Comparison of ENCODE assay signal across 9 mouse cellular contexts in genomic region chr11:115083376-115084139, GRCm38 (mm10). TPM values are rescaled to one million over a fixed set of nuclear protein-coding genes. Genes with fewer than 3 reads are reported as not detected.
DNase-seq lines count a peak whose midpoint lies in the region; ATAC-seq and TF ChIP-seq lines count a peak whose summit lies in the region.
"Had no signal": no experiment of that assay in that cellular context is flagged by ENCODE, and none has a peak within 500 bp of the region (broad histone marks: within the 10 kb centered on the region; RNA-seq: fewer than 3 reads in every experiment).

No protein-coding gene starts in this region.

- no peak for ATAC-seq in cerebellum, adult (ENCODE audit: insufficient number of reproducible peaks, low FRiP score, low TSS enrichment)
- ATAC-seq in midbrain, embryonic 15.5 days (replicated peaks): peak; percentile 45; the same call in 1 of the 2 replicates

- no peak overlapping the region for H3K4me2 ChIP-seq in midbrain, embryonic 15.5 days
- H3K4me2 ChIP-seq: neural tube, embryonic 12.5 days had no signal

- TF ChIP-seq POLR2A in spleen, adult 2 months (IDR thresholded peaks at IDR 0.05; ENCODE audit: low read depth, low read length): no peak

- peaks cover 13% of the 10 kb centered on the region for H3K4me1 ChIP-seq in midbrain, embryonic 15.5 days
- H3K4me1 ChIP-seq in spleen, adult 2 months (ENCODE audit: control insufficient read depth, insufficient read depth, insufficient read length): no peaks in the 10 kb centered on the region

- H3K9ac ChIP-seq in midbrain, embryonic 15.5 days: no peak overlapping the region
- H3K9ac ChIP-seq: neural tube, embryonic 12.5 days had no signal

- peak; percentile 90; the same call in 1 of the 2 replicates for TF ChIP-seq CTCF in spleen, adult 2 months (IDR thresholded peaks at IDR 0.05; ENCODE audit: extremely low read depth, insufficient read depth, insufficient read length, insufficient replicate concordance)

- DNase-seq in cerebellum, adult 11 months: peak; percentile 78
- peak; percentile 87 for DNase-seq in brain, adult 2 months (ENCODE audit: low read depth, low spot score)
- peak; percentile 5 for DNase-seq in fibroblast of lung, adult 2 months (ENCODE audit: low read depth)
- DNase-seq in induced T-regulatory cell, adult 2 months (ENCODE audit: low read depth): peak; percentile 88
- DNase-seq in left cerebral cortex, postnatal 10 days (ENCODE audit: extremely low spot score in 1 of 2, low spot score in 2 of 2): peak; percentile 74 to 77
- peak; percentile 39 to 62 for DNase-seq in spleen, adult 2 months (ENCODE audit: low read depth in 1 of 2, low spot score in 2 of 2)

- no peaks in the 10 kb centered on the region for H3K9me3 ChIP-seq in midbrain, embryonic 15.5 days
- H3K9me3 ChIP-seq: neural tube, embryonic 12.5 days had no signal

- no peaks in the 10 kb centered on the region for H3K36me3 ChIP-seq in midbrain, embryonic 15.5 days (replicated peaks)
- H3K36me3 ChIP-seq in spleen, adult 2 months (ENCODE audit: control insufficient read depth, insufficient read depth, low read length): no peaks in the 10 kb centered on the region
- H3K36me3 ChIP-seq: neural tube, embryonic 12.5 days had no signal

- H3K4me3 ChIP-seq in midbrain, embryonic 15.5 days: no peak overlapping the region
- H3K4me3 ChIP-seq in spleen, adult 2 months (ENCODE audit: extremely low read depth, insufficient read depth, insufficient read length): no peak overlapping the region
- H3K4me3 ChIP-seq: neural tube, embryonic 12.5 days had no signal

- whole genome bisulfite sequencing in midbrain, embryonic 15.5 days: 38% methylated on average over 18 of the region's 18 CpGs
- 35% methylated on average over 18 of the region's 18 CpGs for WGBS in spleen, adult 2 months

- intact Hi-C loops in left cerebral cortex, postnatal 10 days (cut with DNase I): loop anchor here (2.0 to 5.0 kb wide), 2 partner anchors 69 to 189 kb away; no protein-coding TSS in a partner anchor

- no peak overlapping the region for H3K27ac ChIP-seq in midbrain, embryonic 15.5 days
- H3K27ac ChIP-seq in spleen, adult 2 months (ENCODE audit: insufficient read depth, low read length): no peak overlapping the region
- H3K27ac ChIP-seq: neural tube, embryonic 12.5 days had no signal

- H3K27me3 ChIP-seq in midbrain, embryonic 15.5 days (replicated peaks): 0 out of 2 replicates have a peak, but pooled peaks cover 2% of the 10 kb centered on the region
- H3K27me3 ChIP-seq in spleen, adult 2 months (ENCODE audit: control insufficient read depth, insufficient read depth, low read length): no peaks in the 10 kb centered on the region

RNA-seq across cellular contexts. Expression of gene Rab37, which starts 7.7 kb away (rescaled TPM):
- total RNA-seq in left cerebral cortex, postnatal 10 days (2021): under 1 TPM; 0.39 to 0.51 TPM
- 0.49 and 1.1 TPM in 2 replicates for polyA plus RNA-seq in midbrain, embryonic 15.5 days (2015; fragmentation: Nextera tagmentation; extraction: Ambion mirVana)
- polyA plus RNA-seq in spleen, adult 2 months (2012; rRNA removed): 7.8 and 7.9 TPM in 2 replicates

RNA-seq across cellular contexts. Expression of gene Cd300e, which starts 21.6 kb away (rescaled TPM):
- total RNA-seq in left cerebral cortex, postnatal 10 days (2021): not detected
- not detected in 2 replicates for polyA plus RNA-seq in midbrain, embryonic 15.5 days (2015; fragmentation: Nextera tagmentation; extraction: Ambion mirVana)
- 4.6 and 4.7 TPM in 2 replicates for polyA plus RNA-seq in spleen, adult 2 months (2012; rRNA removed)
- polyA plus RNA-seq: neural tube, embryonic 12.5 days had no signal

RNA-seq across cellular contexts. Expression of gene Cd300ld3, which starts 35.3 kb away (rescaled TPM):
- total RNA-seq in left cerebral cortex, postnatal 10 days (2021): not detected
- polyA plus RNA-seq in midbrain, embryonic 15.5 days (2015; fragmentation: Nextera tagmentation; extraction: Ambion mirVana): not detected in 2 replicates
- polyA plus RNA-seq in spleen, adult 2 months (2012; rRNA removed): 13.1 and 29.1 TPM in 2 replicates
- polyA plus RNA-seq: neural tube, embryonic 12.5 days had no signal

RNA-seq across cellular contexts. Expression of gene Cd300ld5, which starts 46.0 kb away (rescaled TPM):
- total RNA-seq in left cerebral cortex, postnatal 10 days (2021): not detected
- polyA plus RNA-seq in midbrain, embryonic 15.5 days (2015; fragmentation: Nextera tagmentation; extraction: Ambion mirVana): not detected in 2 replicates
- polyA plus RNA-seq in spleen, adult 2 months (2012; rRNA removed): 2.3 and 5.5 TPM in 2 replicates
- polyA plus RNA-seq: neural tube, embryonic 12.5 days had no signal

RNA-seq across cellular contexts. Expression of gene Cd300lf, which starts 50.2 kb away (rescaled TPM):
- total RNA-seq in left cerebral cortex, postnatal 10 days (2021): under 1 TPM; 0.28 to 0.90 TPM
- polyA plus RNA-seq in midbrain, embryonic 15.5 days (2015; fragmentation: Nextera tagmentation; extraction: Ambion mirVana): 0.20 and 0.27 TPM in 2 replicates
- polyA plus RNA-seq in spleen, adult 2 months (2012; rRNA removed): 24.7 and 31.4 TPM in 2 replicates
- polyA plus RNA-seq: neural tube, embryonic 12.5 days had no signal

Comparison
In these comparisons a context has a peak if more than half of its experiments do, and no peak if none do; other contexts are left out.
1. DNase-seq: peak in every context shown above with its lines; median percentile 88 in induced T-regulatory cell, adult 2 months; 87 in brain, adult 2 months; 78 in cerebellum, adult 11 months; 76 in left cerebral cortex, postnatal 10 days; 50 in spleen, adult 2 months; 5 in fibroblast of lung, adult 2 months.
2. RNA of gene Cd300ld3, which starts 35.3 kb away (polyA plus RNA-seq): 13.1 to 29.1 TPM in spleen, adult 2 months; not detected in midbrain, embryonic 15.5 days; every median in the first group is over 10 times any median in the second.